Mouse (Mus musculus): Measurements from ENCODE around the gene Ddr1.
A peak's percentile ranks its signal among the peaks of the same experiment; 100 is the strongest.

DNA sequence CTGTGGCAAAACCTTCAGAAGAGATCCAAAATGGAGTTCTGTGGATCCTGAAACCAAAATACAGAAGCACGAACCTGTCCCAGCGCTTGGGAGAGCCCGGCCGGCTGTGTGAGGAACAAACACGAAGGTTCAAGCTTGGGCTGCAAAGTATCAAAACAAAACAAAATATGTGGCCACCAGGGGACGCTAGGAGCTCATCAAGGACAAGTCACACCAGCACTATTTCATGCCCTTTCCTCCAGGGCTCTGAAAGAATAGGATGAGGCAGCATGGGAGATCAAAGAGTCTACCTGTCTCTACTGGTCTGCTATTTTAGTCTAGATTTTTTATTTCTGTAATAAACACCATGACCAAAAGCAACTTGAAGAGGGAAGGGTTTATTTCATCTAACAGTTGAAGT is 35.3 kb upstream of the Ddr1 start:
- peak; percentile 30; the same call in 1 of the 2 replicates for TF ChIP-seq CTCF (IDR thresholded peaks at IDR 0.05; ENCODE audit: control insufficient read depth, insufficient read depth, insufficient replicate concordance, low read depth, low read length)
- TF ChIP-seq POLR2A (IDR thresholded peaks at IDR 0.05; ENCODE audit: control insufficient read depth, low read depth, low read length): no peak

Data from testis, adult 2 months (tissue).